Mouse (Mus musculus) right cerebral cortex, postnatal 10 days (tissue): ENCODE measurements around the gene Tgoln1.
A peak's percentile ranks its signal among the peaks of the same experiment; 100 is the strongest.

ENCODE experiments used
- DNase-seq, 2 experiments: peaks; one replicate each; pipeline ENCODE4 v3.0.0; 2021; ENCODE audit warnings: low spot score in 2 of 2

Tgoln1 gene

DNA sequence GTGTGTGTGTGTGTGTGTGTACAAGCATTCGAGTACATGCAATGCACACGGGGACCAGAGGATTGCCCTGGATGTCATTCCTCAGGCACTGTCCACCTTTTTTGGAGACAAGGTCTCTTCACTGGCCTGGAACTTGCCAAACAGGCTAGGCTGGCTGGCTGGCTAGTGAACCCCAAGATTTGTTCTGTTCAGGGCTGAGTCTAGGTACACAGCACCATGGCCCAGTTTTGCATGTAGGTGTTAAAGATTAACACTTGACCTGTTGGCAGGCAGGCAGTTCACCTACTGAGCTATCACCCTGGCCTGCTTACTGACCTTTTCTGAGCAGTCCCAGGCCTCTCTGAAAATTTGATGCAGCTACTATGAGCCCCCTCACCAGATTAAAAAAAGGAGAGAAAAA, 13.6 kb upstream of the Tgoln1 start:
- DNase-seq, result no peak

DNA sequence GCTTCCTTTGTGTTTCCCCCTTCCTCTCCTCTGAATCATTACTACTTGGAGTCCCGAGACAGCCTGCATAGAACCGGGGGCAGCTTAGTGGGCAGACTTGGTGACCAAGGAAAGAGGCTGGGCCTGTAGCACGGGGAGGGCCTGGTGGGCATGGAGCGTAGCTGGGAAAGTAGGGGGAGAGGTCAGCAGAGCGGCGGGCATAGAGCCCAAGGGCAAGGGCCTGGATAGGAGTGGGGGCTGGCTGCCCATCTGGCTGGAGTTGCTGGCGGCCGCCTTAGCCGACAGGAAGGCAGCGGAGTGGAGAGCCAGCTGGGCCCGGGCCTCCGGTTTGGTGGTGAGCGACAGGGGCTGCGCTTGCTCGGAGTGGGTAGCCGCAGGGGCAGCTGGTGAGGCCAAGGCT, 10.5 kb upstream of the Tgoln1 start:
- peak in 1 of 2 experiments; percentile 41 for DNase-seq

DNA sequence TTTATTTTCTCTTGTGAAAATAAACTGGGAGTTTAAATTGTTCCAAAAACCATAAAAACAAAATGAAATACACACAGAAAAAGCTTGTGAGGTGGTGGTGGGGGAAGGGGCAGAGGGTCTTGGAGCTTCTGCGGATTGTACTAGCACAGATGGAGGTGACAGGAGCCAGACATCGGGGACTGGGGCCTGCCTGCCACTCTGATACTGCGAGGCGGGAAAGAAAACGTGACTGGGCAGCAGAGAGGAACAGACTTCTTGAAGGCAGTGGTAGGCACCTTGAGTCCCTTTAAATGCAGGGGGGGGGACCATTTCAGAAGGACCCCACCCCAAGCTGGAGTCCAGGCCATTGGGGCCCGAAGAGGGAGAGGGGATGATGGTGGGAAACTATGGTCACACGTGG, 9.6 kb upstream of the Tgoln1 start:
- DNase-seq, result no peak

DNA sequence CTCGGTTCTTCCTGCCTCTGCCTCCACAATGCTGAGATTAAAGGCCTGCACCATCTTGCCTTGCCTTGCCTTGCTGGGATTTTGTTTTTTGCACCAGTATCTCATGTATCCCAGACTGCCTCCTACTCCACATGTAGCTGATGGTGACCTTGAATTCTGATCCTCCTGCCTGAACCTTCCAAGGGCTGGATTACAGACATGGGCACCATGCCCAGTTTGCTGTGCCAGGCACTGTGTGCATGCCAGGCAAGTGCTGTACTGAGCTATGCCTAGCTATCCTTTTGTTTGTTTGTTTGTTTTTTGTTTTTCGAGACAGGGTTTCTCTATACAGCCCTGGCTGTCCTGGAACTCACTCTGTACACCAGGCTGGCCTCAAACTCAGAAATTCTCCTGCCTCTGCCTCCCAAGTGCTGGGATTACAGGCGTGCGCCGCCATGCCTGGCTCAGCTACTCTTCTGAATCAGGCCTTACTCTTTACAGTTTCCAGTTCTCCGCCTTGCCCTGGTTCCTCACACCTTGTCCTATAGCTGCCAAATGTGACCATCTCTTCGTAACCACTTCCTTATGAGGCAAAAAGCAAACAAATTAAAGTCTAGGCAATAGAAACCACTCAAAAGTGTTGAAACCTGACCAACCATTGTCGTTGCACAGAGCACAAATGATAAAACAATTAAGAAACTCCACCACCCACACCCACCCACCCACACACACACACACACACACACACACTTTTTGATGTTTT, 7.0 kb upstream of the Tgoln1 start:
- no peak for DNase-seq

DNA sequence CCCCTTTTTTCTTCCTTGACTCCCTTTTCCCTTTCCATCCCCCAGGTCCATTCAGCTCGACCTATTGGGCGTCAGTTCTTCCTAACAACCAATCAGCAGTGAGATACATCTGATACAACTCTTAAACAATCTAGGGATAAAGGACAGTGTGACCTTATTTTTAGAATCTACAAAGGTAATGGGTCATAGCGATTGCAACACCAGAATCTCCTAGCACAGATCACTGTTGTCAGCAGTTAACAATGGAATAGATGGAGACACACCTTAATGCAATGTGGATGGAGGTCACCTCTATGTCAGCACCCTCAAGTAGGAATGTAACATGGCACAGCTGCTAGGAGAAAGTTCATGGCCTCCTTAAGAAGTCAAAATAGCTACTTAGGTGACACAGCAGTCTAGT, 6.1 kb upstream of the Tgoln1 start:
- DNase-seq, result no peak

DNA sequence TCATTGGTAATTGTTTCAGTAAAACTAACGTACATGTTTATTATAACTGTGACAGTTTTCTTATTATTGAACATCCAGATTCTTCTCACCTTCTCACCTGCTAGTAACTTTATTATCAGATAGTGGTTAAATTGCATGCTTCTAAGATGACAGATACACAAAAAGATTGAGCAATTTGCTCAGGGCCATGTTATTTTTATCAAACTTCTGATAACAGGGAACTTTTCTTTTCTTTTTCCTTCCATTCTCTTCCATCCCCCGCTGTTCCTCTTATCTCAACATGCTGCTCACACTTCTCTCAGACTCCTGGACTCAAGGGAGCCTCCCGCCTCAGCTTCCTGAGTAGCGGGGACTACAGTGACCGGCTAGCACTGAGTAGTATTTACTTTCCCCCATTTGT, 4.1 kb upstream of the Tgoln1 start:
- DNase-seq, result no peak

DNA sequence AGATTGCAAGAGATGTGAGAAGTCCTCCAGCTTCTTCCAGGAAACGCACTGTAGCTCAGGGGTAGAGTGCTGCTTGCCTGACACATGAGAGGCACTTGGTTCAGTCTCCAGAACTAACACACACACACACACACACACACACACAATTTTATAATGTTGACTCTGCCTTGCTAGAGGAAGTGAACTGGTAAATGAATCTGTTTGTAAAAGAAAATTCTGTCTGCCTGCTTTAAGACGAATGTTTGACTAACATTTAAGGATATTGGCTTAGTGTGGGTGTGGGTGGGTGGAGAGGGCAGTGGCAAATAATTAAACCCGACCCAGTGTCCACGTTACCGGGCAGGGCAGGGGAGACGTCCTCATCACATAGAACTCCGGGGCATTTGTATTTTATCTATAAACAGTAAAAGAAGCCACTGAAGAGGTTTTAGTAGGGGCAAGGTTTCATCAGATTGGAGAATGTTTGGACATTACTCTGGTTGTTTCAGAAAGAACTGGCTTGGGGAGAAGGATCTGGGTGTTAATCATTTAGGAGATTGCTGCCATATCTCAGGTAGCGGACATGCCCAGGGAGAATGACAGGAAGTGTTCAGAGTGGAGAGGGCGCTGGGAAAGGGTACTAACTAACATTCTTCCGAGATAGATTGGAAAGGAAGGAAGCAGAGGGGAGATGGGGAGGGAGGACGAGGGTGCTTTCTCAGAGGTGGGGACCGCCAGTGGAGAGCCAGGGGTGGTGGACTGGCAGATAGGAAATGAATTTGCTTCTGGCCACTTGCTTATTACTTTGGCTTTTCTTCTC, 3.1 kb upstream of the Tgoln1 start:
- DNase-seq, result no peak

DNA sequence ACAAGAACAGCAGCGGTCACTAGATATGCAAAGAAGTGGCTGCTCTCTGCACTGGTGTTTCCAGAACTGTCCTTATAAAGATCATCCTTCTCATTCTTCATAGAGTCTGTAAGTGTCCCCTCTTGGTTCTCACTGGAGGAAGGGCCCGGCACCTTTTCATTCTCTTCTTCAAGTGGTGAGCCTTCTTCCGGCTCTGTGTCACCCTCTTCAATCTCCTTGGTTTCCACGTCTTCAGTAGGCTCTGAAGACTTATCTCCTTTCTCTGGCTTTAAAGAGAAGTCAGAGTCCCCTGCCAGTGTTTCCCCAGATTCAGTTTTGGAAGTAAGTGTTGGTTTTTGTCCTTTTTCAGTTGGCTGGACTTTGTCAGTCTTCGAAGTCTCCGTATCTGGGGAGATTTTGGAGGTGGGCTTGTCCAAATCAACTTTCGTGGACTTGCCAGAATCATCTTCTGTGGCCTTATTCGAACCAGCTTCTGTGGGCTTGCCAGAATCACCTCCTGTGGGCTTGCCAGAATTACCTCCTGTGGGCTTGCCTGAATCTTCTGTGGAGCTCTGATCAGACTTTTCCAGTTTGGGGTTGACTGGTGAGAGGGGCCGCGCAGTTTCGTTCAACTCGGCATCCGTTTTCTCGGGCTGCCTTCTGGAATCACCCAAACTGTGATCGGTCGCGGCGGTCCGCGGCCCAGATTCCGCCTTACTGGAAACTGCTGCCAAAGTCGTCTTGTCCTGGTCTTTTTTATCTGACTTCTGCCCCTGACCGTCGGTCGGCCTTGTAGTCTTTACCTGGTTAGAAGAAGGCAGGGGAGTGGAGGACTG, 1.0 kb downstream of the Tgoln1 start:
- peak in 1 of 2 experiments; percentile 40 for DNase-seq

DNA sequence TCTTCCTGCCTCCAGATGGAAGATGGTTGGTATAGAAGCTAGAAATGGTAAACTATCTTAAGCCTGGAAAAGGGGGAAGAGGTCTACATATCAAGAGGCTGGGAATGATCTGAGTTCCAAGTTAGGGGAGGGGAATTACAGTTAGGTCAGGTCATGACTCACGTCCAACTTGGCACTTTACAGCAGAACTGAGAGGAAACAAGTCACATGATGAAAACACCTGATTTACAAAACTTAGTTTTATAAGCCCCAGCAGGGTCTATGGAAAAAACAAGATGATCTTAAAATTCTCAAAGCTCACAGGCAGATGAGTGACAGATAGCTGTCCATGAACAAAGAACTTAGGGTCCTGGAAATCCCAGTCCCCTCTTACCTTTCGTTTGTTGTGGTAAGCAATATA, 1.6 kb downstream of the Tgoln1 start:
- no peak for DNase-seq

DNA sequence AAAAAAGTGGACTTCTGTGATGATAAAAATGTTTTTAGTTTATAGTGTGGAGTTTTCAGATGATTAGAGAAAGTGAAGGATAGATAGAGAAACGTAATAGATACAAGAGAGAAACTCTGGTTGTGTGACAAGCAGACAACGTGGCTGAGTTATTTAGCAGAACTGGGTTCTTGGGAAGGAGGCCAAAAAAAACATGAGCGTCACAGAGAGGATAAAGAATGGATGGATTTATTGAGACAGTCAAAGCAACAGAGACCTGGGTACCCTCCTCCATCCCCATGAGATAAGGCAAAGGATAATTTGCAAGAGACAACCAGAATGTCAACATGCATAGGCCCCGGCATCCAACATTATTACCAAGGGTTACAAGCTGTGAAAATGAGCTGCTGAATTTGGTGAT, 6.5 kb downstream of the Tgoln1 start:
- DNase-seq, result no peak

DNA sequence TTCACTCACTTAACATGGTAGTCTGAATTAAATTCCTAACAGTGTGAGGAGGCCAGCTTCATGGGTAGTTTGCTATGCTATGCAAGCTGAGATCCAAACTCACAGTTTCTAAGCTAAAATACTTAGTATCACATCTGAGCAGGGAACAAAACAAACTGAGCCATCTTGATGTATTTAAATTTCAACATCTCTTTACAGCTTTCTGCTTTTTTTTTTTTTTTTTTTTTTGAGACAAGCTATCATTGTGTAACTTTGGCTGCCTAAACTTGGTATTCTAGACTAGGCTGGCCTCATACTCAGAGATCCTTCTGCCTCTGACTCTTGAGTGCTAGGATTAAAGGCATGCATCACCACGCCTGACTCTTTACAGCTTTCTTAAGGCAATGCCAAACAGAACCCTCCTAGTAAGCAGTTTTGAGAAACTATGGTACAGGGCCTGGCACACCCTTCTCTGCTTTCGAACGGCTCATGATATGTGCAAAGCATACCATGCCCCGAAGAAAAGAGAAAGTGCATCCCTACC, 8.1 kb downstream of the Tgoln1 start:
- no peak for DNase-seq

DNA sequence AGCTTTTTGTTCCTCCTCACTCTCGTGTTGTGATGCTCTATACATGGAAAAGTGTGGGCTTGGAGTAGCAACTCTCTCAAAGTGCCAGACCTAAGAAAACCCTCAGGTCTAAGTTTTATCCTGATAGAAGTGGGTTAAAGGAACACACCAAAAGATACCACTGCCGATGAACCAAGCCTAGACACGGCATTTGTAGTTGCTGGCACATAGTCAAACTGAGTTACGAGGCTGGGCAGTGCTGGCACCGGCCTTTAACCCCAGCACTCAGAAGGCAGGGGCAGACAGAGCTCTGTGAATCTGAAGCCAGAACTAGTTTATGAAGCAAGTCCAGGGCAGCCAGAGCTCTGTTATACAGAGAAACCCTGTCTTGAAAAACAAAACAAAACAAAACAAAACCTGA, 9.1 kb downstream of the Tgoln1 start:
- no peak for DNase-seq

DNA sequence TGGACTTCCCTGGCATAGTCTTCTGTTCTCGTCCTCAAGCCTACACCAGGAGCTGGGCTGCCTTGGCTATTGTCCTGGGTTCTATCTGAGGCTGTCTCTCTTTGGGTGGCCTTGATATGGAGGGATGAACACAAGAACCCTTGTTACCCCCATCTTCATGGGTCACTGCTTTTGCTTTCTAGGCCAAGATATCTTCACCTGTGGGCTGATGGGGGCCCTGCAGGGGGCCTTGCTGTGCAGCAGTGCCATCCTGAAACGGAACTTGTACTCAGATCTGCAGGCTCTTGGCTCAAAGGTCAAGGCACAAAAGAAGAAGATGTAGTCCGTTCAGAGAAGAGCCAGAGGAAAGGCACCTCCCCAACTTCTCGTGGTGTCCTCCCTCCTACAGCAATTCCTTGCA, 9.7 kb downstream of the Tgoln1 start:
- DNase-seq, result no peak

DNA sequence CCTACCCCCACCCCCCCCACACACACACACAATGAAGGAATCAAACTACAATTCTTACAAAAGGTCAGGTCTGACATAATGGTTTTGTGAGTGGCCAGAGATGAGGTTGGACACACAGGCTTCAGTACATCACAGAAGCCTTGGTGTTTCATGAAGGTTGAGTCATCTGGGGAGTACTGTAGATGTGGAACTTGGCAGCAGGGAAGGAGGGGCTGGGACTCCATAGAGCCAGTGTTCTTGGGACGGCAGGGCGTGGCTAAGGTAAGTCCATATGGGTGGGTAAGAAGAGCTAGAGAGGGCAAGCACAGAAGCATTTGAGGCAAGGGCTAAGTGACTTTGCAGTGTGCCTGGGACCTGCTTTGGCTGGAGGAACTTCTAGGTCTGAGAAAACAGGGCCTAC, 12.7 kb downstream of the Tgoln1 start:
- no peak for DNase-seq

DNA sequence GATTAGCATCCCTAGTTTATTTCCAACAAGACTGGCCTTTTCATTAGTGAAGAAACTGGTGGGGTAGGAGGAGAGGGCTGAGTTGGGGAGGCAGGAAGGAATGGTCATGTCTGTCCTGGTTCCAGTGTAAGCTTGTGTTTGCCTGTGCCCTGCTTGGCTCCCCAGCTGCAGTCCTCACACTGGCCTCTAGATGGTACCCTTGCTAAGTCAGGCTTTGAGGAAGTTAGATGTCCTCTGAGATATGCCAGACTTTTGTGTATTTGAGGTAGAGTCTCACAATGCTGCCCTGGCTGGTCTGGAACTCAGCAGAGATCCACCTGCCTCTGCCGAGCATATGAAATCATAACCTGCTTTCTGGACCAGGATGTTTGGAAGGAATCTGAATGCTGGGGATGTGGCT, 15.1 kb downstream of the Tgoln1 start:
- peak; percentile 81 to 85 for DNase-seq

DNA sequence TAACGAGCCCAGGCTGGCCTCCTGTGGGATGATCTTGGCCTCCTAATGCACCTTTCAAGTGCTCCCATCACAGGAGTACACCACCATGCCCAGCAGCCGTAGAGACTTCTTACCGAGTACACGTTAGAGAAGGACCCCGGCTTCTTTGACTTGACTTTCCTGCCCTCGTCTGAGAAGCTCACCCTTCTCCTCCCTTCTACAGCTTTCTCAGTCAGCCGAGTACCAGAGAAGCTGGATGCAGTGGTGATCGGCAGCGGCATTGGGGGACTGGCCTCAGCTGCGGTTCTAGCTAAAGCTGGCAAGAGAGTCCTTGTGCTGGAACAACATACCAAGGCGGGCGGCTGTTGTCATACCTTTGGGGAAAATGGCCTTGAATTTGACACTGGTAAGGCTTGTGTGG, 16.0 kb downstream of the Tgoln1 start:
- no peak for DNase-seq

DNA sequence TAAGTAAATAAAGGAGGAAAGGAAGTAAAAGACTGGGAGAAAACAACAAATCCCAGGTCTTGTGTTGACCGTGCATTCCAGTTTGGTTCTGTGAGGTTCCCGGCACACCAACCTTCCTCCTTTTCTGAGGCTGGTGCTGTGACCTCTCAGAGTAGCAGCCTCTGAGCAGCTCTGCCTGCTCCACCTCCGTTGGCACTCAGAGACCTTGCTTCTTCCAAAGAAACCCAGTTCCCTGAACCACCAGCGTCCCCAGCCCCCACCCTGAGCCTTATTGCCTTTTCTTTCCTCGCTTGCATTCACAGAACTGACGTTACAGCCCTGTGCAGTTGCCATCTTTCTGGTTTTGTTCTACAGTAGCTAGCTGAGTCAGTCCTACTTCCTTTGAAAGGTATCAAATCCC, 16.6 kb downstream of the Tgoln1 start:
- DNase-seq, result peak in 1 of 2 experiments; percentile 46

DNA sequence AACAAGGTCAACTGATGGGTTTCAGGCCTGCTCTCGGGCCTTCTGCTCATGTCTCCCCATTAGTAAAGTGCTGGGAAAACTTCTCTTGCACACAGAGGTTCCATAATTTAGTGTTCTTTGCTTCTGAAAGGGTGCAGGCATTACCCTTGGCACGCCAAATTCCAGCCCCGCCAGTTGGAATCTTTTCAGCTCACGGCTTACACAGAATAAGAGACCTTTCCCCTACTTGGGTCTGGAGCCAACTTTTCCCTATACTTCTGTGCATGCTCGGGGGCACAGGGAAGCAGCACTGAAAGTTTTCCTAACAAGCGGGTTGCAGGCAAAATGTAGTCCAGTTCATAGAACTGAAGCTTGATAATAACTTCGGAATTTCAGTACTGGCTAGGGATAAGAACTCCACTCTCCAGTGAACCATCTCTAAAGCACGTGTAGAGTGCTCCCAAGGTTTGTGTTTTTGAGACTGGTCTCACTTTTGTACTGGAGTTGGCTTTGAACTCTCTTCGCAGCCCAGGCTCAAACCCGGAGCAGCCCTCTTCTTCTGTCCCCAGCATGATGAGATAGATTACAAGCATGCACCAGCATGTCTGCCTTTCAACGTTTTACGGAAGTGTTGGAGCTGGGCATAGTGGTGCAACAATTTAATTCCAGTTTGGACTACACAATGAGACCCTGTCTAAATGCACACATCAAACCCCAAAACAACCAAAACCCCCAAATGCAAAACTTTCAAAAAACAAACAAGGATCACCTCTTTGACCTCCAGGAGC, 17.8 kb downstream of the Tgoln1 start:
- peak; percentile 69 to 74 for DNase-seq

DNA sequence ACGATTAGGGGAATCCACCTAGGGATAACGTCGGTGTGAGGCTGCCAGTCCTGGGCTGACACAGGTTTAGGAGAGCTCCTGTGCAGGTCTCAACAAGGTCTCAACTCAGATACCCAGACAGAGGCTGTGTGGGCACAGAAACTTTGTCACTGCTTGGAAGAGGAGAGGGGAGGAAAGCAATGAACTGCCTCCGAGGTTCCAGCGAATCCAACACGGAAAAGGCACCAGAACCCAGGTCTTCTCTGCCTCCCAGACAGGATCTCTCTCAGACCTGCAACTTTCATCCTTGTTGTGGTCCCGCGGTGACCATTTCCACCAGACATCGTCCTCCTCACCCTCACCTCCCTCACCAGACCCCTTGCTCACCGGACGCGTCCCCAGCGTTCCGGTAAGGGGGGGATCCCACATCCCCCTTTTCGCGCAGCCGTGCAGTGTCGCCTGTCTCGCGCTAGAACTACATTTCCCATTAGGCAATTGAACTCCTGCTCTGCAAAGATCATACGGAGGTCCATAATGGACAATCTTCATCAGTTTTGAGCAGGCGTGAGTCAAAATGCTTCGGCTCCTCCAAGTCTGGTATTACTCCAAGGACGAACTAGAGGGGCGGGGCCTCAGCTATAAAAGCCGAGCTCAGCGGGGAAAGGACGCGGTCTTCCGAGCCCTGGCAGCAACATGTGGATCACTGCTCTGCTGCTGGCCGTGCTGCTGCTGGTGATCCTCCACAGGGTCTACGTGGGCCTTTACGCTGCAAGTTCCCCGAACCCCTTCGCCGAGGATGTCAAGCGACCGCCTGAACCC, 18.6 kb downstream of the Tgoln1 start, which contains the start of the genes Elmod3 and Retsat:
Elmod3 (minus strand) TSS at position 458 of the 798 bp plus-strand sequence.
Retsat (plus strand) TSS at position 520 of the 798 bp plus-strand sequence.
- DNase-seq, result peak; percentile 90 to 95
